Mouse (Mus musculus): ENCODE results near the gene Ifngr2.
A peak's percentile ranks its signal among the peaks of the same experiment; 100 is the strongest.
"Not testable (repeated sequence)": the region's sequence is repeated elsewhere in the genome, so short reads cannot be mapped to it uniquely, and the experiment has no call there.

The Ifngr2 gene

DNA sequence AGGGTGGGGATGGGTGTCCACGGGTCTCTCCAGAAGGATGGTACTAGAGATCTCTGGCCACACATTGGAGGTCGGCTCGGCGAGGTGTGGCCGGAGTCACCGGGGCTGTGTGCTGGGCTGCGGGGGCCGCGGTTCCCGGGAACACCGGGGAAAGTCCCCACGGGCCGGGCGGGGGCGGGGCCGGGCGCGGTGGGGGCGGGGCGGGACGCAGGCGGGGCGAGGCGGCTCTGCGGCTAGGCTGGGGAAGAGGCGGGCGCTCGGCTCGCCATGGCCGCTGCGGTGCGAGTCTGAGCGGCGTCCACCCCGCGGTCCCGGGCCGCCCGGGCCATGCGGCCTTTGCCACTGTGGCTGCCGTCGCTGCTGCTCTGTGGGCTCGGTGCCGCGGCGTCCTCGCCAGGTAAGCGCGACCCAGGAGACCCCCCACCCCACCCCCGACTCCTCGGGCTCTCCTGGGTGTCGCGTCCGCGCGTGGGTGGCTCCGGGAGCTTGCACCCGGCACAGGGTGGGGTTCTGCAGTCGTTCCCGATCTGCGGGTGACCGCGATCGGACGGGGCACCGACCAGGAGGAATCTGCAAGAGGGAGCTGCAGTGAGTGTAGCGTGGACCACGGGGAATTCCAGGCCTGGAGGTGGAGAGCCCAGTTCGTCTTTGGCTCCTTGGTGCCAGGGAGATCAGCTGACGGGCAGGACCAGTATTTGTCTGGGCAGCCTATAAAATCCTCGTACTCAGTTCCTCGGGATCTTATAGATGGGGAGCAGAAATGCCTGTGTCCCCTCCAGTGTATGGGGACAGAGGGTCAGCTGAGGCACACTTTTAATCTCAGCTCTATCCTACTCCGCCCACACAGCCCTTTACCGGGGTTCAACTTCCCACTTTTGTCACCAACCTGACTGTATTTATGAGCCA lies at the start of gene Ifngr2:
Gene Ifngr2 (plus strand): TSS at position 237 of the 906 bp plus-strand sequence.
- DNase-seq: peak; percentile 79 to 86

DNA sequence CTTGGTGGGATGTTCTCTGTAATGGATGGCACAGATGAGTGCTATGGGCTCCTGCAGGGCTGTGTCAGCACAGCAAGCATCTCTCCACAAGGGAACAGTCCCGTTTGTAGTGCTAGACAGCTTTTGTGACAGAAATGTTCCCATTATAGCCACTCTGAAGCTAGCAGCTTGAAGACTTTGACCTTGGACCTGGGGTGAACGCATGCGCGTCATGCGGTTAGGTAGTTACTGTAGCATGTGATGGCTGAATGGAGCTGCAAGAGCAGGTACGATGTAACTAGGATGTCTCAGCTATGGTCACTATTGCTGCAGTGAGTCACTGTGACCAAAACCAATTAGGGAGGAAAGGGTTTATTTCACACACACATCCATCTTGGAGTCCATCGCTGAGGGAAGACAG lies 48.8 kb upstream of the Ifngr2 start:
- DNase-seq: no peak

DNA sequence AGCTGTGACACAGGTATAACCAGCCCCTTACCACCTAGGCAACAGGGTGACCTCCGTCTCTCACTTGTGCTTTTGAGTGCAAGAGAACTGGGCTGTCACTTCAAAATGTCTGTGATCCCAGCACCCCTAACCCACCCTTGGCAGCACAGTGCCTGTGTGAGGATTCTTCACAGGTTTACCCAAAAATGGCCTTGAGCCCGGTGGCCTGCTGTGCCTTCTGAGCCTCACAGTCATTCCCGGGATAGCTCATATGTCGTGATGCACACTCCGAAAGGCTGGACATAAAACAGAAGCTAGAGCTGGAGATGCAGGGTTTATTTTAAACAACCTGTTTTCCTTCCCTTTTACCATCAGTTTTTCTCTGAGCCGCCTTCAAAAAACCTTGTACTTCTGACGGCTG lies 42.2 kb upstream of the Ifngr2 start:
- peak; percentile 57 to 59 for DNase-seq

DNA sequence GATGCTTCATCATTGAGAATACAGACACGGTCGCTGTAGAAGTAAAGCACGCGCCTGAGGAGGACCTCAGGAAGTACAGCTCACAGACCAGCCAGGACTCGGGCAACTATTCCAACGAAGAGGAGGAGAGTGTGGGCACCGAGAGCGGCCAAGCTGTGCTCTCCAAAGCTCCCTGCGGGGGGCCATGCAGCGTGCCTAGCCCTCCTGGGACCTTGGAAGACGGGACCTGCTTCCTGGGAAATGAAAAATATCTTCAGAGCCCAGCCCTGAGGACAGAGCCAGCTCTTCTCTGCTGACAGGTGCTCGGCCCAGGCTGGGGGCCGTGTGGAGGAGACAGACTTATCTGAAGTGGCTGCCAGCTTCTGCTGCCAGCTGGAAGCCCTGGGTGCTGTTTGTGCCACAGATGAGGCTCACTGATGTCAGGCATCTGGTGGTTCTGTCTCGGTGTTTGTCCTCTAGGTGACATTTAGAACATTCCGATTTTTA lies 41.7 kb upstream of the Ifngr2 start:
- peak; percentile 69 to 71 for DNase-seq

DNA sequence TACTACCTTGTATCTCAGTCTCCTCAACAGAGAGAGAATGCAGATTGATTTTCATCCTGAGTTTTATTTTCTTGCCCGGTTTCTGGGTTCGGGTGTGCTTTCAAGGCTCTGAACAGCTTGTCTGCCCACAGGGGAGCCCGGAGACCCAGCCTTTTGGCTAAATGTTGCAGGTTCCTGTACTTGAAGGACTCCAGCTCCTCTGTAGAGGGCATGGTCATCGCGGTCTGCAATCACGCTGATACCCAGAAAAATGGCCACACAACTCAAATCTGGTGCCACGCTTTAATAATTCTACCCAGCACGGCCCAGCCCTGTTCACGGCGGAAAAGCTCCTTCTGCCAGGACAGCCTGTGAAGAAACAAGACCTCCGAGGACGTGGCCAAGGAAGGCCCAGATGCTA lies 40.5 kb upstream of the Ifngr2 start:
- DNase-seq: peak; percentile 43 to 47

DNA sequence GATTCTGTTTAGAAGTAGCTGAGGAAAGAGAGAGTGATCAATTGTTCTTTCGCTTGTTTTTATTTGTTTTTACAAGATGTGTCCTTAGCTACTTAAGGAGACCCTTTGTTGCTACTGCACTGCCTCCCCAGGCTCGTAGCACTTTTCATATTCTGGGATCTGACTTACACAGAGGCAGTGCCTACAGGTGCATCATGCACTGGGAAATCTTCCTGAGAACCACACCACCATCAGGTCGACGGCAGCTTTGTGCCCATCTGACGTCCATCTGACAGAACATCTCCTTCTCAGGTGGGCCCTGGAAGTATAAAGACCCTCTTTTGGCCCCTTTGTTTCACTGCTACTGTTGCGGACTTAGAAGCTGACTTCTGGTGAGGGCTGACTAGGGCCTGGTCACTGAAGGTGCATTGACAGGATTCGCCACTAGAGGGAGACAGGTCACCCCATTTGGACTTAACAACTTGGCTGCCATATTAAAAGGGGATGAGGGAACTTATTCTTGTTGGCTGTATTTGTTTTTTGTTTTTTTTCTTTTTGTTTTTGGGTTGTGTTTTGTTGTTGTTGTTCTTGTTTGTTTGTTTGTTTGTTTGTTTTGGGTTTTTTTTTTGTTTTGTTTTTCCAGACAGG lies 34.6 kb upstream of the Ifngr2 start:
- DNase-seq: peak; percentile 82 to 89

DNA sequence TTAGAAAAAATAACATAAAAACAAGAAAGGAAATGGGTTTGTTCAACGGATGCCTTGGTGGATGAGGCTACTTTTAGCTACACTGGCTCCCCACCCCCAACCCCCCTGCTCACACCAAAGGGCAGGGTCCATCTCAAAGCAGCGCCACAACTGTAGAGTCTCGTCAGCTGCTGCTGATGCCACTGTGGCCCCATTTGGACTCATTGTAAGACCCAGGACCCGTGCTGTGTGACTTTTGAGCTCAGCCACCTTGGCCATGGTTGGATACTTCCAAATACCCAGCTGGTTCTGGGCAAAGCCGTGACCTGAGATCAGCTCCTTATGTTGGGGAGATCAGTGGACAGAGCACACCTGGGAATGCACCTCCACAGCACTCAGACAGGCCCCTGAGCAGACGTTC lies 33.8 kb upstream of the Ifngr2 start:
- DNase-seq: no peak

DNA sequence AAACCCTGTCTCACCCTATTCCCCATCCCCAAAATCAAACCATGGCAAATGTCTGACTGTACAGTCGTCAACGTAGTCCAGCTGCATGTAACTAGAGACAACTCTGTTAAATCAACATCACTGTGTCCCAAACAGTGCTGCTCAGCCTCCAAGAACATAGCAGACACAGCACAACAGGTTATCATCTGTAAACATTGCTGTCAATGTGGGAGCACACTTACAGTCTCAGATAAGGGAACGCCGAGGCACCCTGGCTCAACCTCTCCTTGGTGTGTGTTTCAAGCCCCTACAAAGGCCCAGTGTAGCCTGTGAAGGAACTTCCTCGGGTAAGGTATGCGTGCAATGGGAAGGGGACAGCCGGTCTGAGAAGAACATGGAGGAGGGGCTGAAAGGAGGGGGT lies 29.9 kb upstream of the Ifngr2 start:
- DNase-seq: no peak

DNA sequence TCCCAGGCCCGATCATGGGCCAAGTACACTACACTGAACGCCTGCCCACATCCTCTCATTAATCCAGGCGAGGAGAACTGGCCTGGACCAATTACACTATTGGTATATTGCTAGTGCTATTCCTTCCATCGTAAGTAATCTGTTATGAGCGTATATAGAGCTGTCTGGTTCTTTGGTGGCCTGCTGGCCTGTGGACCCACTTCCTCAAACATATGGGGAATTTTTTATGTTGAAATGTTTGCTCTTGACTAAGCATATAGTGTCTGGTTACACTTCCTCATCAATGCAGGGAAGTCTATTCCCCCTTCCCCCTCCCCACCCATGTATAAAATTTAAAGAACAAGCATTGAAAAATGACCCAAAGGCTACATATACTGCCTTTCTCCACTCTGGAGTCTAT lies 24.8 kb upstream of the Ifngr2 start:
- DNase-seq: no peak

DNA sequence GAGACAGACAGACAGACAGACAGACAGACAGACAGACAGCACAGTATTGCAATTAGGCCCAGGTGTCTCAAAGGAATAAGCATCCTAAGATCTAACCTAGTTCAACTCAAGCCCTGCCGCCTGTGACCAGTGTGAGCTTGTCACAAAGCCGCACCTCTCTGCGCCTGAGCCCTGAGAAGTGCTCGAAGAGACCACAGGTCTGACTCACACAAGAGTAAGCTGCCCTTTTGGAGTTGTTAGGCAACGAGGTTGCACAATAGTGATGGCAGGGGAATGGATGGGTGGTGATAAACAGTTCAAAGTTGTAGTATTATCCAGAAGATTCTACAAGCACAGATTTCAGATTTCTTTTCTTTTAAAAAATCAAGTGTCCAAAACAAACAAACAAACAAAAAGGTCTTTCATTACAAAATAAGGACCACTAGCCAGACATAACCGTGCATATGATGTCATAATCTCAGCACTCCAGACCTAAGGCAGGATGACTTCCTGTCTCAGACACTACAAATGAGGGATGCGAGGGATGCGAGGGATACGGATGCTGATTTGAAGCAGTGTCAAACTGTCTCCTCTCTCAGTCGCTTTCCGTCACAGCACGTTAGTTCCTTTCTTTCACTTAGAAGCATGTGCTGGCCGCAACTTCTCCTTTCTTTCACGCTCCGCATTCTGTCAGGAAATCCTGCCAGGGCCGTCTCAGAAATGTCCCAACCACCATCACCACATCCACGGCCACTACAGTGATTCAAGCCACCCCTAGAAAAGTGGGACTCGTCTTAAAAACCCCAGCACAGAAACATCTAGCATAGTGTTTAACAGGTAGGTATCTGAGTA lies 24.2 kb upstream of the Ifngr2 start:
- no peak for DNase-seq

DNA sequence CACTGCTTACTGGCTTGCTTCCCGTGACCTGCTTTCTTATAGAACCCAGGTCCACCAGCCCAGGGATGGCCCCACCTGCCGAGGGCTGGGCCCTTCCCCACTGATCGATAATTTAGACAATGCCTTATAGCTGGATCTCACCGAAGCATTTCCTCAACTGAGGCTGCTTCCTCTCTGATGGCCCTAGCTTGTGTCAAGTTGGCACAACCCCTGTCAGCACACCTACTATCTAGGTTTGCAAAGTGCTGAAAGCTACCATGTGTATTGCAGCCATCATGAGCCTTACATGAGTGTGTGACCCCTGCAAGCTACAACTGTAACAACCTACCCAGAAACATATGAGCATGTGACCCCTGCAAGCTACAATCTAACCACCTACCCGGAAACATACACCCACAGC lies 22.7 kb upstream of the Ifngr2 start:
- DNase-seq: no peak

DNA sequence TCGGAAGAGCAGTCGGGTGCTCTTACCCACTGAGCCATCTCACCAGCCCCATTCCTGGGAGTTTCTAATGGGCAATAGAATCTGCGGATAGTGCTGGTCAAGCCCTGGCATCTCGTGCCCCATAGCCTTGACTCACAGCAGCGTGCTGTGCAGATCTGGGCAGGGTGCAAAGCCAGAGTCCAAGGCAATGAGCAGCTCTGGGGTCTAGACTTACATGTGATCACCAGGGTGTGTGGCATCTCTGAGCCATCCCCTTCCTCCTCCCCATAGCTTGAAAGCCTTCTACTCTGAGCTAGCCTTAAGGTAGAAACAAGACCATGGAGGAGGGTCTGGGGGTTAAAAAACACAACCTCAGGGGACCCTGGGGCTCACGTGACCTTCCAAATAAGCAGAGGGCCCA lies 20.6 kb upstream of the Ifngr2 start:
- no peak for DNase-seq

DNA sequence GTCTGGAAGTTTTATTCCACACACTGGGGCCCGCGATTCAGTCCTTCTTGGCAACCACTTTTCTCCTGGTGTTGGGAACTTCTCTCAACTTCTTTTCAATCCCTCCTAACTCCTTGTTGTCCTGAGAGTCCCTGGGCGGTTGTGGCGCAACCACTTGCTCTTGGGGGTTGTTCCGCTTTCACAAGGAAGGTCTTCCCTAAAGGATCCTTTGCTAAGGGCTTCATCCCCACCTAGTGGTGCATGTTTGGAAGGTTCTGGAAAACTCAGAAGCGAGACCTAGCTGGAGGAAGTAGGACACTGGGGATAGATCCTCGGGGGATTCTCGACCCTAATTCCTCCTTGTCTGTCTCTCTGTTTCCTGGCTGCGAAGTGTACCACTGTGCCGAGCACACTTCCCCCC lies 19.8 kb upstream of the Ifngr2 start:
- no peak for DNase-seq

DNA sequence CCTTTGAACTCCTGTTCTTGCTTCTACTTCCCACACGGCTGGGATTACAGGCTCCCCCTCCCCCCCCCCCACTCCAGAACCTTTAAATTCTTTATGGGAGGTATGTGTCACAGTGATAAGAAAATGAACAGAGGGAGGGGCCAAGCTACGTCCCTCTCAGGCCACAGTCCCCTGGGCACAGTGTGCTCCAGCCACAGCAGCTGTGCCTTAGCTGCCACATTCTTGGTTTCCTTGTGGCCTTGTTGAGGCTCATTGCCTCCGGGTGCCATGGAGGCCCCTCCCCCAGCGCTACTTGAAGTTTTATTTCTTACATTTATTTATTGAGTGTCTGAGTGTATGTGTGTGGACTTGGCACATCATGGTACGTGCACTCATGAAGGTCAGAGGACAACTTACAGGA lies 19.4 kb upstream of the Ifngr2 start:
- no peak for DNase-seq

DNA sequence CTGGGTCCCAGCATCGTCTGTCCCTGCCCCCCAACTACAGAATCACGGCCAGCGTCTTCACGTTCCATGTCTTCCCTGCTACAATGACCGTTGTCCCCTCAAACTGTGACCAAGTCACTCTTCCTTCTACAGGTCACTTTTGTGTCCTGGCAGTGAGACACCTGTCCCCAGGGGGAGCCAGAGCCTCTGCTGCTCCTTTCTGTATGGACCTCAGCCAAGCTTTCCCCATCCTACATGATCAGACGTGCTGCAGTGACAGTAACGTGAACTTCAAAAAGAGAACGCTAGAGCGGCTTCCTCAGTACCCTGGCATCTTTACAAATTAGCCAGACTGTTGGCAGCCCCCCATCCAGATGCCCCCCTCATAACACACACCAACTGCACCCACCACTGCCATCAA lies 18.3 kb upstream of the Ifngr2 start:
- no peak for DNase-seq

DNA sequence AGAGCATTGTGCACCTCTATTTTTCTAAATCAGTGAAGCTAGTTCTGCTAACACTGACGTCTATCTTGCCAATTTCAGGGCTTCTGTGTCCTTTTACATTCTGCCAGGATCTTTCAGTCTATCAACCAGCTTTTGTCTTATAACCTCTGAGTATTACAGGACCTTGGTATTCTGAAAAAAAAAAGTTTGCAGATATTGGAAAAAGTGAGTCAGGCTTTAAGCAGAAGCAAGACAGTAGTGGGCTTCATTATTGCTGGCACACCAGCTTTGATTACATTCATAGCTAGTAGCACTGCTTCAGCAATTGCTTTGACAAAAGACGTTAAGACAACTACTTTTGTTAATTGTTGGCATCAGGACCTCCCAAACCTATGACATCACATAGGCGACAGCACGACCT lies 16.0 kb upstream of the Ifngr2 start:
- DNase-seq: not testable (repeated sequence)

DNA sequence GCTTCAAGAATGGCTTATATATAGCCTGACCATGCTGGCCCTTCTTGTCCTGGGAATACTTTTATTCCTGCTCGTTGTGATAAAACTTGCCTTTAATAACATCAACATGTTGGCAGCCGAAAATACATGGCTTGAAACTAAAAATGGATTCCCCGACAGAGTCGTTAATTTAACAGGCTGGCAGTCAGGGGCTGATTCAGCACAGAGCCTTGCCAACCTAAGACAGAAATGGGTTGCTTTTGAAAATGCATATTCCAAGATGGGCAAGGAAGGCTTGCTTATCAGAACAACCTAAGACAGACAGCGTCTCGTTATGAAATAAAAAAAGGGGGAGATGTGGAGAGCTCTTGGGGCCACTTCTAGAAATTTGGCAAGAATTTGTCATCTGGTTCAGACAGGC lies 15.0 kb upstream of the Ifngr2 start:
- DNase-seq: no peak

DNA sequence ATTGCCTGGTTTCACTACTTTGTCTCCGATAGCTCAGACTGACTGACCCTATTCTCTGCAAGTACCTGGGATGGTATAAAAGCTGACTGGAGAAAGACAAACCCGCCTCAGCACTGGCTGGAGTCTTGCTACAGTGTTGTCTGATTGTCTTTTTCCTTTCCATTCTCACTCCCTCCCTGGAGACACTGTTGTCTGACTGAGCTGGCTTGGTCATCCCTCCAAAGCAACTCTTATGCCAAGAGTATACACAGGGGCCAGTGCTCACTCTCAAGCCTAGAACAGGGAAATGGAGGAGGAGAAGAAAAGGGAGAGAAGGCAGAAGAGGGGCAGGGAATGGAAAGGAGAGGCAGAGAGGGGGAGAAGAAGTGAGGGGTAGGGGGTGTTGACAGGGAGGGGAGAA lies 14.4 kb upstream of the Ifngr2 start:
- no peak for DNase-seq

DNA sequence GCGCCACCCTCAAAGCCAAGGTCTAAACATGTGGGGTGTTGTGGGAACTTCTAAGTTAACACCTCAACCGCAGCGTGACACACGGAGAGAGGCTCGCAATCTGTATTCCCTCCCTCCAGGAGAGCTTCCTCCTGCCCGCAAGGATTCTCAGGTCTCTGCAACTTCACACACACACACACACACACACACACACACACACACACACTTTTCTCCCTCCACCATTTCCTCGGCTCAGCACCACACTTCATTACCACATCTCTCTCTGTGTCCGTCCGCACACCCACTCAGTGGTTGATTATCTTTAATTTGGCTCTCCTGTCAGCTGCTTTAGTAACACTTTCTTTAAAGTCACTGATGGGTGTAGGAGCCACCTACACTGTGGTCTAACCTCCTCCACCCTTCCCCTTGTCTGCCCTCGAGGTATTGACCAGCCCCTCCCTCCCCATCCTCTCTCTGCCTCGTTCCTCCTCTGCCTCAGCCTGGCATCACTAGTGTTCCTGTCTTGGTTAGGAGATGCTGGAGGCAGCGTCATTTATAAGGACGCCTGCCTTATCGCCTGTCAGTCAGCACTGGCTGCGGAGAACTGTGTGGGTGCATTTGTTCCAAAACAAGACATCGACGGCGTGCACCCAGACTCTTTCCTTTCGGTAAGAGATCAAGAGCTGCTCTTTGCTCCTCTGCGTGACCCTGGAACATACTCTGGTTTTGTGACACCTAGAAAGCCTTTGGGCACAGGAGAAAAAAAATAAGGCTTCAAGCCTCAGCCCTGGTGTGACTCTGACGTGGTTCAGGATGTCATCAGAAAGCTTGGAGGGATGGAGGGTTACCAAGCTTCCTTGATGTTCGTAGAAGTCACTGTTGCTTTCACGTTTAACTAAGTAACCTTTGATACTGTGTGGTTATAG lies 13.5 kb upstream of the Ifngr2 start:
- DNase-seq: no peak

DNA sequence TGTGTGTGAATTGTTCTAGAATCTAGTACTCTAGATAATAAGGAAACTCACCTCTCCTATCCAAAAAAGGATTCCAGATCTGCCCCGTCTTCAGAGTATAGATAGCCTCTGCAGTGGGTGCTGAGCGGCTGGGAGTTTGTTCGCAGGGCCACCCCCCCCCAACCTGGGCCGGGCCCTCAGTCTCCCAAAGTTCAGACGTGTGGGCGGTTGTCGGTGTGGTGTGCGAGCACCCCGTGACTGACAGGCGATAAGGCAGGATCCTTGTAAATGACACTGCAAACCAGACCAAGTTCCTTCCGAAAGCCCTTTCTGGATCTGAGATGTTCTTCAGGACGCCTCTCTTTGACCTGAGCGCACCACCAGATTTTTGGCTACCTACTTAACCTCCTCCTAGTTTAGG lies 12.4 kb upstream of the Ifngr2 start:
- peak in 1 of 2 experiments; percentile 67 for DNase-seq

DNA sequence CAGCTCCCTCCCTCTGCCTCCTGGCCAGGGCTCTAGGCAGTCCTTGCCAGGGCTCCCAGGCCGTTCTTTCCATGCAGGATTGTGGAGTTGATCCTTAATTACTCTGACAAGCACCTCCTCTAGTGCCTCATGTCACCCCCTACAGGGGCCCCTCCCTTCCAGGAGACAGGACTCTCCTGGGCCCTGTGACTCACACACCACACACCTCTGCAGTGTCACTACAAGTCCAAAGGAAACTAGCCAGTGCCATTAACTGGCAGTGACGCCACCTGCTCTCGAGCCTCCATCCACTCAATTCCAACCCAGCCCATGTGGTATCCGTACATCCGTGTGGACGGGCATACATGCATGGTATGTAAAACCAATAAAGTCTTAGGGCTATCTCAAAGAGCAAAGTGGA lies 12.0 kb upstream of the Ifngr2 start:
- DNase-seq: no peak

DNA sequence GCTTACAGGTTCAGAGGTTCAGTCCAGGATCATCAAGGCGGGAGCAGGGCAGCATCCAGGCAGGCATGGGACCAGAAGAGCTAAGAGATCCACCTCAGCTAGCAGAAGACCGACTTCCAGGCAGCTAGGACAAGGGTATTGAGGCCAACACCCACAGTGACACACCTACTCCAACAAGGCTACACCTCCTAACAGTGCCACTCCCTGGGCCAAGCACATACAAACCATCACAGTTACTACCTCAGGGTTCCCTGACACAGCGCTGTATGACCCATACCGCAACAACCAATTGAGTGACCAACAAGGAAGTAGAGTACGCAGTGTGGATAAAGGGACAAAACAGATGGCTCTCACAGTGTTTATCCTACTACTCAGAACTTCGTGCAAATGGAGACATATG lies 10.5 kb upstream of the Ifngr2 start:
- no peak for DNase-seq
